Mouse (Mus musculus): ENCODE results near the gene Prkg2.

GRCm38 (mm10) chr5:98936650-98937049, 100.5 kb downstream of the Prkg2 start:
- TF ChIP-seq CTCF (IDR thresholded peaks at IDR 0.05; ENCODE audit: low read depth) (no peak), EP300 (IDR thresholded peaks at IDR 0.05; ENCODE audit: low read depth) (no peak)

Measured in liver, embryonic 14.5 days (tissue).